In genomic region chr11:115564064-115564809, GRCm38 (mm10) we compare ENCODE assay signal across 8 mouse cellular contexts. TPM values are rescaled to one million over a fixed set of nuclear protein-coding genes. Genes with fewer than 3 reads are reported as not detected.
DNase-seq lines count a peak whose midpoint lies in the region; ATAC-seq and TF ChIP-seq lines count a peak whose summit lies in the region.

Nup85 (plus strand) TSS chr11:115564434.

- peaks cover 29% of the 10 kb centered on the region for H3K4me1 ChIP-seq in E14TG2a.4 (replicated peaks; ENCODE audit: low read depth, low read length)
- peaks cover 13% of the 10 kb centered on the region for H3K4me1 ChIP-seq in forebrain, embryonic 12.5 days
- H3K4me1 ChIP-seq in heart, postnatal 0 days (ENCODE audit: control insufficient read depth, insufficient read depth) = peaks cover 10% of the 10 kb centered on the region
- peaks cover 15% of the 10 kb centered on the region for H3K4me1 ChIP-seq in liver, embryonic 16.5 days (ENCODE audit: control insufficient read depth, low read depth, low read length)
- H3K4me1 ChIP-seq in neural tube, embryonic 13.5 days (replicated peaks) = peaks cover 15% of the 10 kb centered on the region
- H3K4me1 ChIP-seq in testis, adult 2 months (ENCODE audit: control insufficient read depth, insufficient read depth, low read length) = no peaks in the 10 kb centered on the region; the same call in 1 of the 2 replicates

- H3K9me3 ChIP-seq in E14TG2a.4 (ENCODE audit: low read length) = no peaks in the 10 kb centered on the region
- H3K9me3 ChIP-seq in forebrain, embryonic 12.5 days = no peaks in the 10 kb centered on the region
- H3K9me3 ChIP-seq in heart, postnatal 0 days (replicated peaks; ENCODE audit: control insufficient read depth, low read length) = no peaks in the 10 kb centered on the region
- no peaks in the 10 kb centered on the region for H3K9me3 ChIP-seq in liver, embryonic 16.5 days (replicated peaks; ENCODE audit: control insufficient read depth, low read length)
- H3K9me3 ChIP-seq in neural tube, embryonic 13.5 days = no peaks in the 10 kb centered on the region

- no peaks in the 10 kb centered on the region for H3K27me3 ChIP-seq in E14TG2a.4 (ENCODE audit: insufficient read depth, low read length)
- H3K27me3 ChIP-seq in forebrain, embryonic 12.5 days = no peaks in the 10 kb centered on the region
- H3K27me3 ChIP-seq in heart, postnatal 0 days (ENCODE audit: control insufficient read depth, insufficient read depth, low read length) = no peaks in the 10 kb centered on the region
- no peaks in the 10 kb centered on the region for H3K27me3 ChIP-seq in liver, embryonic 16.5 days (ENCODE audit: control insufficient read depth, insufficient read depth, low read depth, low read length)
- no peaks in the 10 kb centered on the region for H3K27me3 ChIP-seq in neural tube, embryonic 13.5 days
- no peaks in the 10 kb centered on the region for H3K27me3 ChIP-seq in testis, adult 2 months (ENCODE audit: control insufficient read depth, insufficient read depth, low read length)

- peak; percentile 78 for TF ChIP-seq POLR2A in testis, adult 2 months (IDR thresholded peaks at IDR 0.05; ENCODE audit: control insufficient read depth, low read depth, low read length)

- ATAC-seq in forebrain, embryonic 12.5 days (ENCODE audit: low FRiP score) = peak; percentile 94
- ATAC-seq in heart, postnatal 0 days (ENCODE audit: insufficient read depth, low read depth) = peak; percentile 86
- peak; percentile 96 for ATAC-seq in liver, embryonic 16.5 days (ENCODE audit: low read depth)
- ATAC-seq in neural tube, embryonic 13.5 days (ENCODE audit: low read depth) = peak; percentile 94

- peak; percentile 98 for TF ChIP-seq EP300 in heart, postnatal 0 days (IDR thresholded peaks at IDR 0.05; ENCODE audit: low read depth)

- H3K4me3 ChIP-seq in E14TG2a.4 (replicated peaks; ENCODE audit: low read length) = peak within 1 kb of the TSS; percentile 93
- H3K4me3 ChIP-seq in forebrain, embryonic 12.5 days (replicated peaks) = peak within 1 kb of the TSS; percentile 79
- H3K4me3 ChIP-seq in heart, postnatal 0 days (ENCODE audit: low read depth, low read length) = peak within 1 kb of the TSS; percentile 67
- peak within 1 kb of the TSS; percentile 94 for H3K4me3 ChIP-seq in liver, embryonic 16.5 days (ENCODE audit: low read depth, low read length)
- H3K4me3 ChIP-seq in neural tube, embryonic 13.5 days = peak within 1 kb of the TSS; percentile 85
- peak within 1 kb of the TSS; percentile 97 for H3K4me3 ChIP-seq in testis, adult 2 months (ENCODE audit: control insufficient read depth, low read depth, low read length)

- H3K4me2 ChIP-seq in forebrain, embryonic 12.5 days = peak within 1 kb of the TSS; percentile 66
- H3K4me2 ChIP-seq in heart, postnatal 0 days (ENCODE audit: low read depth, low read length) = peak within 1 kb of the TSS; percentile 78
- peak within 1 kb of the TSS; percentile 86 for H3K4me2 ChIP-seq in liver, embryonic 16.5 days (ENCODE audit: low read depth, low read length)
- H3K4me2 ChIP-seq in neural tube, embryonic 13.5 days = peak within 1 kb of the TSS; percentile 95

- DNase-seq in c-Kit-positive CD71-positive TER-119-positive erythroid progenitor cells, embryonic 14.5 days (ENCODE audit: low spot score) = peak; percentile 98
- peak; percentile 93 for DNase-seq in heart, postnatal 0 days (ENCODE audit: low spot score)
- DNase-seq in kidney, postnatal 4 days = peak; percentile 99

- H3K27ac ChIP-seq in forebrain, embryonic 12.5 days = peak within 1 kb of the TSS; percentile 80
- peak within 1 kb of the TSS; percentile 83 for H3K27ac ChIP-seq in heart, postnatal 0 days (ENCODE audit: low read depth)
- peak within 1 kb of the TSS; percentile 94 for H3K27ac ChIP-seq in liver, embryonic 16.5 days (ENCODE audit: low read length)
- peak within 1 kb of the TSS; percentile 82 for H3K27ac ChIP-seq in neural tube, embryonic 13.5 days (replicated peaks)
- H3K27ac ChIP-seq in testis, adult 2 months (ENCODE audit: control insufficient read depth, insufficient read depth, low read depth, low read length) = peak within 1 kb of the TSS; percentile 85

- under 1% methylated on average over 42 of the region's 42 CpGs for WGBS in forebrain, embryonic 12.5 days
- WGBS in heart, postnatal 0 days = under 1% methylated on average over 42 of the region's 42 CpGs
- under 1% methylated on average over 42 of the region's 42 CpGs for WGBS in liver, embryonic 16.5 days (ENCODE audit: insufficient replicate concordance)
- WGBS in neural tube, embryonic 13.5 days = under 1% methylated on average over 42 of the region's 42 CpGs

- H3K9ac ChIP-seq in forebrain, embryonic 12.5 days = peak within 1 kb of the TSS; percentile 70
- H3K9ac ChIP-seq in heart, postnatal 0 days (replicated peaks; ENCODE audit: low read depth, low read length) = peak within 1 kb of the TSS; percentile 71
- peak within 1 kb of the TSS; percentile 86 for H3K9ac ChIP-seq in liver, embryonic 16.5 days (ENCODE audit: low read depth, low read length)
- H3K9ac ChIP-seq in neural tube, embryonic 13.5 days = peak within 1 kb of the TSS; percentile 81

- H3K36me3 ChIP-seq in E14TG2a.4 (ENCODE audit: insufficient read depth, low read length) = peaks cover 41% of the 10 kb centered on the region
- peaks cover 36% of the 10 kb centered on the region for H3K36me3 ChIP-seq in forebrain, embryonic 12.5 days (replicated peaks)
- peaks cover 30% of the 10 kb centered on the region for H3K36me3 ChIP-seq in heart, postnatal 0 days (replicated peaks; ENCODE audit: control insufficient read depth, insufficient read depth, low read length)
- peaks cover 20% of the 10 kb centered on the region for H3K36me3 ChIP-seq in liver, embryonic 16.5 days (ENCODE audit: control insufficient read depth, insufficient read depth)
- peaks cover 31% of the 10 kb centered on the region for H3K36me3 ChIP-seq in neural tube, embryonic 13.5 days
- H3K36me3 ChIP-seq in testis, adult 2 months (ENCODE audit: control insufficient read depth, insufficient read depth, low read length) = peaks cover 2% of the 10 kb centered on the region

- no peak for TF ChIP-seq CTCF in E14TG2a.4 (conservative IDR thresholded peaks at IDR 0.05; ENCODE audit: low read length)
- no peak for TF ChIP-seq CTCF in heart, postnatal 0 days (IDR thresholded peaks at IDR 0.05; ENCODE audit: low read depth)
- TF ChIP-seq CTCF in testis, adult 2 months (IDR thresholded peaks at IDR 0.05; ENCODE audit: control insufficient read depth, insufficient read depth, insufficient replicate concordance, low read depth, low read length) = no peak

RNA-seq across cellular contexts. Expression of gene Nup85, which starts in this region (rescaled TPM):
- polyA plus RNA-seq in forebrain, embryonic 12.5 days (2016; fragmentation: Nextera tagmentation; extraction: Ambion mirVana) = 194 and 199 TPM in 2 replicates
- 32.3 and 102 TPM in 2 replicates for total RNA-seq in heart, postnatal 0 days (2014; rRNA removed; ENCODE audit: low replicate concordance)
- 33.9 and 40.8 TPM in 2 replicates for polyA plus RNA-seq in heart, postnatal 0 days (2015; fragmentation: Nextera tagmentation; extraction: Ambion mirVana)
- 94.4 and 96.5 TPM in 2 replicates for polyA plus RNA-seq in liver, embryonic 16.5 days (2015; fragmentation: Nextera tagmentation; extraction: Ambion mirVana)
- polyA plus RNA-seq in neural tube, embryonic 13.5 days (2015; fragmentation: Nextera tagmentation; extraction: Ambion mirVana) = 99.8 and 119 TPM in 2 replicates
- 36.3 and 42.6 TPM in 2 replicates for polyA plus RNA-seq in testis, adult 2 months (2012; rRNA removed)

Comparison
In these comparisons a context has a peak if more than half of its experiments do, and no peak if none do; other contexts are left out.
1. Peak in every context shown above with its lines: DNase-seq, ATAC-seq, H3K4me3 ChIP-seq and H3K27ac ChIP-seq.